Mouse (Mus musculus) neural tube, embryonic 10.5 days (tissue): Measurements from ENCODE around the gene Ficd.
"Not testable (repeated sequence)": the region's sequence is repeated elsewhere in the genome, so short reads cannot be mapped to it uniquely, and the experiment has no call there.

Experiments used
- DNase-seq: peaks from one replicate; pipeline ENCODE4 v3.0.0-alpha.2; 2017; ENCODE audit warnings: low spot score; ENCODE audit errors: extremely low spot score

Gene Ficd

GRCm38 (mm10) chr5:113772905-113773519, 37.4 kb downstream of the Ficd start:
- DNase-seq = peak; percentile 26

DNA sequence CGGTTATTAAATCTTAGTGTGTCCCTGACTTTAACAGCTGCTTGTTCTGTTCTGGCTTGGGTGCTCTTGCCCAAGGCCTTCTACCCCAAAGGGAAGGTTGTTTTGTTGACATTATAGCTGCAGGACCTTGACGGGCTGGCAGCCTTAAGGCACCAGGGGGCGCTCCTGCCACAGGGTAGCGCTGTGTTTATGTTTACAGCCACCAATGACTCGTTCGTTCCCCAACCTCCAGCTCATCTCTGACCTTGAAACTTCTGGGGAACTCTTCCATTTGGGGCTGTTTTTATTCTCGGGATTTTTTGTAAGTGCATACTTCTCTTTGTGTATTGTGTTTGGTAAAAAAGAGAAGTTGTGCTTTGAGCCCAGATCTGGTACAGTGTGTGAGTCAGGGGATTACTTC, 38.1 kb downstream of the Ficd start:
- DNase-seq = peak; percentile 86

GRCm38 (mm10) chr5:113775585-113775984, 40.0 kb downstream of the Ficd start:
- DNase-seq = no peak

GRCm38 (mm10) chr5:113776128-113776895, 40.7 kb downstream of the Ficd start:
- DNase-seq = no peak

DNA sequence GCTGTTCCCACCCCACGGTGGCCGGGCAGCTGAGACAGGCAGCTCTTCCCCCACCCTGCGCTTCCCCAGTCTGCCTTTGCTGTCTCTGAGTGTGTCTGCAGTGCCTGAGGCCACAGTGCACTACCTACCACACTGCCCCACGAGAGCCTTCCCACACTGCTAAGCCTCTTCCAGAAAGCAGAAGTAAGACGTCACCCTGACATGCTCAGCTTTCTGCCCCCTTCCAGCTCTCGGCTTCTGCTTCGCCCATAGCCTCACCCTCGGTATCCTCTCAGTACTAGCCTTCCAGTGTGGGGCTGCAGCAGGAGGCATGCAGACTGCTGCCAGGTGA, 41.3 kb downstream of the Ficd start:
- no peak for DNase-seq

DNA sequence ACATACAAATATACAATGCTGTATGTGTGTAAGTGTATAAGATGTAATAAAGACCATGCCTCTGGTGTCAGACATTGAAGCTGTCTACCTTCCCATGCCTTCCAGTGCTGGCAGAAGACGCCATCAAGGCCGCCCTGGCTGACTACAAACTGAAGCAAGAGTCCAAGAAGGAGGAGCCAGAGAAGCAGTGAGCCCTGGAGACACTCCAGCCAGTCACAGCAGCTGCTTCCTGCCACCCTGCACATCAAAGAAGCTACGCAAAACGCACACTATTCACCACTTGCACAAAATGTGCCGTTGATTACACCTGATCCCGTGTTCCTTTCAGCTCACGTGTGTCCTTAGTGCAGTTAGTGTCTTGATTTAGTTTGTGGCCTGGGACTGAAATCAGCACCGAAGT, 42.1 kb downstream of the Ficd start:
- DNase-seq = not testable (repeated sequence)

GRCm38 (mm10) chr5:113779569-113779968, 44.0 kb downstream of the Ficd start:
- DNase-seq = no peak

DNA sequence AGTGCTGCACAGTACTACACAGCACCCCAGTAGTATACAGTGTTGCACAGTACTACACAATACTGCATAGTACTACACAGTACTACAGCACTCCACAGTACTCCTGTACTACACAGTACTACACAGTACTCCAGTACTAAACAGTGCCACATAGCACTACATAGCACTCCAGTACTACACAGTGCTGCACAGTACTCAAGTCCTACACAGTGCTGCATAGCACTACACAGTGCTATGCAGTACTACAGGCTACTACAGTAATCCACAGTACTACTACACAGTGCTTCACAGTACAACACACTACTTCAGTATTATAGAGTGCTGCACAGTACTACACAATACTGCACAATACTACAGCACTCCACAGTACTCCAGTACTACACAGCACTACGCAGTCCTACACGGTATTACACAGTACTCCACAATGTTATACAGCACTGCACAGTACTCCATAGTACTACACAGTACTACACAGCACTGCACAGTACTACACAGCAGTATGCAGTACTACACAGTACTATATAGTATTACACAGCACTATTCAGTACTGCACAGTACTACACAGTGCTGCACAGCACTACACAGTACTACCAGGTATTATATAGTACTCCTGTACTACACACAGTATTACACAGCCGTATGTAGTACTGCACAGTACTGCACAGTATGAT, 44.6 kb downstream of the Ficd start:
- DNase-seq = no peak

DNA sequence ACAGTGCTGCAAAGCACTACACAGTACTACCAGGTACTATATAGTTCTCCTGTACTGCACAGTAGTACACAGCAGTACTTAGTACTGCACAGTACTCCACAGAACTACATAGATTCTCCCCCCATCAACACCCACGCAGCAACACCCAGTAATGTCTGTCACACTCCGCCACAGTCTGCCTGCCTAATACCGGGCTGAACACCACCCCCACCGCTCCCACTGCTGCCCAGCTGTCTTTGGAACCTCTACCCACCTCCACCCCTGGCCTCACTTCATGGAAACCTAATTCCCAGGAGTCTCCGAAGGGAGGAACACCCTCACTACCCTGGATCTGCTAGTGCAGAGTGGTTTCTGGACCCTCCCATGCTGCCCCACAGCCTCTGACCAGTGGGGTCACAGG, 45.2 kb downstream of the Ficd start:
- DNase-seq = no peak

GRCm38 (mm10) chr5:113781254-113781653, 45.7 kb downstream of the Ficd start:
- no peak for DNase-seq

DNA sequence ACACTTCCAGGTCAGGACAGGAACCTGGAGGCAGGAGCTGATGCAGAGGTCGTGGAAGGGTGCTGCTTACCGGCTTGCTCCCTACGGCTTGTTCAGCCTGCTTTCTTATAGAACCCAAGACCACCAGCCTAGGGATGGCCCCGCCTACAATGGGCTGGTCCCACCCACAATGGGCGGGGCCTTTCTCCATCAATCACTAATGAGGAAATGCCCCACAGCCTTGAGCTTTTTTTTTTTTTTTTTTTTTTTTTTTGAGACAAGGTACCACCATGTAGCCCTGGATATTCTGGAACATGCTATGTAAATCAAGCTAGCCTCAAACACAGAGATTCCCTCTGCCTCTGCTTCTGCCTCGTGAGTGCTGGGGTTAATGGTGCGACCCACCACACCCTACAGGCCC, 46.3 kb downstream of the Ficd start:
- no peak for DNase-seq

- no peak for DNase-seq
Measured at GRCm38 (mm10) chr5:113782624-113783023, 47.0 kb downstream of the Ficd start.

DNA sequence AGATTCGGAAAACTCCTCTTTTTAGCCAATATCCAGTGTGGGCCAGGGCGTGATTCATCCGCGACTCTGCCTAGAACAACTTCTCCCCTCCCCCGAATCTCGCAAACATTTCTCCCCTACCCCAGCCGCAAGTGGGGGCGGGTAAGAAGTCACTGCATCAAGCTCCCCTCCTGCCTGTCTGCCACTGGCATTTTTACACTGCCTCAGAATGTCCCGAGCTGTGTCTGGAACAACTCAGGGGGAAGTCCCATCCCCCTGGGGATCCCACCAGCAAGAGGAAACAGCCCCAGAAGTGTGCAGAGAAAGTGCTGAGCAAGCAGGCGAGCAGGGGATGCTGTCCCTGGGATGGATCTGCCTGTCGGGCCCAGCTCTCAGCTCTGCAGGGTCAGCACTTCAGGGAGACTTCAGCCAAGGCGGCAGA, 48.0 kb downstream of the Ficd start:
- DNase-seq = peak; percentile 36

DNA sequence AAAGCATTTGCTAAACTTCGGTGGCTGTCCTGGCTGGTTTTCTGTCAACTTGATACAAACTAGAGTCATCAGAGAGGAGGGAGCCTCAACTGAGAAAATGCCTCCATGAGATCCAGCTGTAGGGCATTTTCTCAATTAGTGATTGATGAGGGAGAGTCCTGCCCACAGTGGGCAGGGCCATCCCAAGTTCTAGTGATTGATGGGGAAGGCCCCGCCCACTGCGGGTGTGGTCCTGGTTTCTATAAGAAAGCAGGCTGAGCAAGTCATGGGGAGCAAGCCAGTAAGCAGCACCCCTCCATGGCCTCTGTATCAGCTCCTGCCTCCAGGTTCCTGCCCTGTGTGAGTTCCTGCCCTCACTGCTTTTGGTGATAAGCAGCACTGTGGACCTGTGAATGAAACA, 48.5 kb downstream of the Ficd start:
- not testable (repeated sequence) for DNase-seq

- DNase-seq = no peak
Measured at GRCm38 (mm10) chr5:113786985-113787384, 51.4 kb downstream of the Ficd start.

- peak; percentile 29 for DNase-seq
Measured at GRCm38 (mm10) chr5:113788645-113789044, 53.0 kb downstream of the Ficd start.

- DNase-seq = peak; percentile 27
Measured at GRCm38 (mm10) chr5:113789075-113789788, 53.6 kb downstream of the Ficd start.
